Mouse (Mus musculus) right cerebral cortex, postnatal 36 days (tissue): ENCODE measurements at regions not wholly inside any gene's neighbourhood (a gene's known extent, or its start where the extent isn't known, plus 50 kb on each side); places are given as distances from the start of the nearest gene placed in this dataset.

Experiments used
- DNase-seq, 2 experiments: peaks; one replicate each; pipeline ENCODE4 v3.0.0; 2022; ENCODE audit warnings: low spot score in 2 of 2, mixed read lengths in 1 of 2

GRCm38 (mm10) chr3:105375820-105376219, 76.3 kb upstream of the Kcnd3 start:
- no peak for DNase-seq

DNA sequence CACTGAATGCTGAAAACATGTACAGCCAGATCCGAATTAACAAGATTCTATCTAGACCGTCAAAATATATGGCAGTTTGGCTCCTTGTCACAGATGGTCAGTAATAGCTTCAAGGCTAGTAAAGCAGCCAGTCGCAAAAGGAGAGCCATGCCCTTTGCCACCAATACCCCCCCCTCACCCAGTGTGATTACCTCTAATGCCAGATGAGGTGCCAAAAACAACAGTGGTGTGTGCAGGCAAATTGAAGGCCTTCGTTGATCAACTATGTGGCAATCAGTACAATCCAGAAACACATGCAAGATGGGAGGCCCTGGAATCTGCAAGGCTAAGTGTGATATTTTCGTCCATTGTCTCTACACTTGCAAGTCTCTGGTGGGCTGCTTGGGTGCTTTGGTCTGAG, 75.8 kb upstream of the Kcnd3 start:
- no peak for DNase-seq

GRCm38 (mm10) chr3:105380818-105381217, 71.3 kb upstream of the Kcnd3 start:
- DNase-seq, result no peak

DNA sequence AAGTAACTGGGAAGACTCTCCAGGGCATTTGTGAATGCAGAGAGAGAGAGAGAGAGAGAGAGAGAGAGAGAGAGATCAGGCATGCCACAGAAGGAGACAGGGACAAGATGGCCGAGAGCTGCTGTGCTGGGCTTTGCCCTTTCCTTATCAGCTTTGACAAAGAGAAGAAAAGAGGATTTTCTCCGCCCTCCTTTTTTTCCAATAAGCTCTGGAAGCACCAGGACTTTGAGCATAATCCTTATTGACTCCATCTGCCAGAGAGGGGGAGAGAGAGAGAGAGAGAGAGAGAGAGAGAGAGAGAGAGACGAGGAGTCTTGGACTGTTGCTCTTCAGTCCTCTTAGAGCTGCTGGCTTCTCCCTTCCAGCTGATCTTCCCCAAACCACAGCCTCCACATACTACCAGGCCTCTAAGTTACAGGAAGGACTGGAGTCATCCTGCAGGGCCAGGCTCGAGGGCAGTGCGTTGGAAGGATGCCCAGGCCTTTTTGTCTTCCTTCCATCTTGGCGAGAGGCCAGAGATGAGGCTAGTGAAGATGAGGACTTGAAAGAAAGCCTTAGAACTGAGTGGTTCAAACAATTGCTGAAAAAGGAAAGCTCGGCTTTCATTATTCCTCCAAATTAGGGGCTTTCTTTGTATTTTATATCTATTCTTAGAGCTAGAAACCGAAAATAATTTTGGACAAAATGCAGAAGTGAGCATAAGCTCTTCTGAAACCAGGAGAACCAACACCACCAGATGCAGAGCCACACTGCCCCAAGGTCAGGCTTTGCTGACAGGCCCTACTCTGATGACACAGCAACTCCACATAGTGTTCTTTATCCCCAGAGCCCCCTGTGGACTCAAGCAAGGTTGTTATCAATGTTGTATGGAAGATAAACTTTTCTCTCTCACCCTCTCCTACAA, 59.3 kb upstream of the Kcnd3 start:
- DNase-seq, result peak; percentile 12 to 15
